16 mouse cellular contexts compared by ENCODE assay signal in genomic region chr10:25643518-25643993, GRCm38 (mm10).
DNase-seq lines count a peak whose midpoint lies in the region; ATAC-seq and TF ChIP-seq lines count a peak whose summit lies in the region.
"Had no signal": no experiment of that assay in that cellular context is flagged by ENCODE, and none has a peak within 500 bp of the region (broad histone marks: within the 10 kb centered on the region; RNA-seq: fewer than 3 reads in every experiment).

No protein-coding gene starts in this region.

- no peak overlapping the region for H3K4me3 ChIP-seq in kidney, postnatal 0 days (replicated peaks; ENCODE audit: low read depth, low read length)
- no peak overlapping the region for H3K4me3 ChIP-seq in stomach, embryonic 15.5 days (replicated peaks)
- H3K4me3 ChIP-seq in forebrain, embryonic 11.5 days (ENCODE audit: low read depth, low read length): no peak overlapping the region
- H3K4me3 ChIP-seq: embryonic facial prominence, embryonic 15.5 days; hindbrain, embryonic 13.5 days; midbrain, embryonic 15.5 days had no signal

- ATAC-seq in kidney, postnatal 0 days (replicated peaks; ENCODE audit: low FRiP score, low read depth): no peak
- peak; percentile 68; the same call in 1 of the 2 replicates for ATAC-seq in stomach, embryonic 15.5 days (ENCODE audit: insufficient read depth, low FRiP score, low read depth)
- no peak for ATAC-seq in forebrain, embryonic 11.5 days (replicated peaks; ENCODE audit: low FRiP score)
- ATAC-seq: midbrain, embryonic 15.5 days had no signal

- no peak overlapping the region for H3K27ac ChIP-seq in kidney, postnatal 0 days
- no peak overlapping the region for H3K27ac ChIP-seq in stomach, embryonic 15.5 days
- no peak overlapping the region for H3K27ac ChIP-seq in forebrain, embryonic 11.5 days (ENCODE audit: low read depth, low read length)
- H3K27ac ChIP-seq: embryonic facial prominence, embryonic 15.5 days; hindbrain, embryonic 13.5 days had no signal

- no peak for TF ChIP-seq CTCF in kidney, postnatal 0 days (IDR thresholded peaks at IDR 0.05; ENCODE audit: low read depth)

- WGBS in kidney, postnatal 0 days: 33% methylated on average over 3 of the region's 3 CpGs
- WGBS in stomach, embryonic 15.5 days: 28% methylated on average over 3 of the region's 3 CpGs
- WGBS in forebrain, embryonic 11.5 days: 77% methylated on average over 3 of the region's 3 CpGs

- no peaks in the 10 kb centered on the region for H3K4me1 ChIP-seq in kidney, postnatal 0 days (replicated peaks; ENCODE audit: insufficient read depth, low read length)
- no peaks in the 10 kb centered on the region for H3K4me1 ChIP-seq in stomach, embryonic 15.5 days
- H3K4me1 ChIP-seq in forebrain, embryonic 11.5 days (replicated peaks; ENCODE audit: control insufficient read depth, insufficient read depth, low read length): no peaks in the 10 kb centered on the region
- H3K4me1 ChIP-seq: embryonic facial prominence, embryonic 15.5 days; hindbrain, embryonic 13.5 days had no signal

- no peaks in the 10 kb centered on the region for H3K36me3 ChIP-seq in kidney, postnatal 0 days (ENCODE audit: insufficient read depth, low read length)
- H3K36me3 ChIP-seq in stomach, embryonic 15.5 days: no peaks in the 10 kb centered on the region
- no peaks in the 10 kb centered on the region for H3K36me3 ChIP-seq in forebrain, embryonic 11.5 days (ENCODE audit: control insufficient read depth, insufficient read depth, low read length)
- H3K36me3 ChIP-seq: embryonic facial prominence, embryonic 15.5 days; hindbrain, embryonic 13.5 days; midbrain, embryonic 15.5 days had no signal

- no peak overlapping the region for H3K4me2 ChIP-seq in kidney, postnatal 0 days (ENCODE audit: low read length)
- no peak overlapping the region for H3K4me2 ChIP-seq in stomach, embryonic 15.5 days
- no peak overlapping the region for H3K4me2 ChIP-seq in forebrain, embryonic 11.5 days (ENCODE audit: low read depth, low read length, severe bottlenecking)
- H3K4me2 ChIP-seq: embryonic facial prominence, embryonic 15.5 days; hindbrain, embryonic 13.5 days; liver, embryonic 11.5 days; midbrain, embryonic 15.5 days had no signal

- no peaks in the 10 kb centered on the region for H3K27me3 ChIP-seq in kidney, postnatal 0 days (ENCODE audit: insufficient read depth, low read length)
- no peaks in the 10 kb centered on the region for H3K27me3 ChIP-seq in stomach, embryonic 15.5 days (replicated peaks)
- no peaks in the 10 kb centered on the region for H3K27me3 ChIP-seq in forebrain, embryonic 11.5 days (ENCODE audit: control insufficient read depth, insufficient read depth, low read length)
- H3K27me3 ChIP-seq: embryonic facial prominence, embryonic 15.5 days; hindbrain, embryonic 13.5 days; midbrain, embryonic 15.5 days had no signal

- DNase-seq in adrenal gland, postnatal 10 days: peak; percentile 43
- no peak for DNase-seq in adrenal gland, adult 8-10 months
- peak; percentile 16 for DNase-seq in kidney, postnatal 0 days (ENCODE audit: low spot score)
- no peak for DNase-seq in kidney, postnatal 25 days
- DNase-seq in brain, adult 2 months (ENCODE audit: low read depth, low spot score): peak; percentile 58
- no peak for DNase-seq in forebrain, embryonic 11.5 days (ENCODE audit: low spot score)
- DNase-seq in retina, postnatal 1 day: no peak
- DNase-seq: cerebellum, adult 9-10 months; kidney, postnatal 14 days; lung, postnatal 10 days; right cerebral cortex, postnatal 4 days had no signal

- no peaks in the 10 kb centered on the region for H3K9me3 ChIP-seq in kidney, postnatal 0 days (replicated peaks; ENCODE audit: low read length)
- H3K9me3 ChIP-seq in stomach, embryonic 15.5 days: no peaks in the 10 kb centered on the region
- H3K9me3 ChIP-seq in forebrain, embryonic 11.5 days (ENCODE audit: control insufficient read depth, low read length): no peaks in the 10 kb centered on the region
- H3K9me3 ChIP-seq: embryonic facial prominence, embryonic 15.5 days; hindbrain, embryonic 13.5 days; midbrain, embryonic 15.5 days had no signal

- no peak overlapping the region for H3K9ac ChIP-seq in kidney, postnatal 0 days (ENCODE audit: low read depth, low read length)
- H3K9ac ChIP-seq in stomach, embryonic 15.5 days: no peak overlapping the region
- H3K9ac ChIP-seq in forebrain, embryonic 11.5 days (ENCODE audit: low read length): no peak overlapping the region
- H3K9ac ChIP-seq: embryonic facial prominence, embryonic 15.5 days; hindbrain, embryonic 13.5 days; midbrain, embryonic 15.5 days had no signal

Comparison
In these comparisons a context has a peak if more than half of its experiments do, and no peak if none do; other contexts are left out.
1. DNase-seq: peak in adrenal gland, postnatal 10 days (single experiment), kidney, postnatal 0 days (single experiment) and brain, adult 2 months (single experiment); none in adrenal gland, adult 8-10 months (single experiment), kidney, postnatal 25 days (0 of 2), forebrain, embryonic 11.5 days (single experiment) and retina, postnatal 1 day (single experiment).